Mouse (Mus musculus): ENCODE results near the gene Hip1r.
A peak's percentile ranks its signal among the peaks of the same experiment; 100 is the strongest.

Hip1r gene

DNA sequence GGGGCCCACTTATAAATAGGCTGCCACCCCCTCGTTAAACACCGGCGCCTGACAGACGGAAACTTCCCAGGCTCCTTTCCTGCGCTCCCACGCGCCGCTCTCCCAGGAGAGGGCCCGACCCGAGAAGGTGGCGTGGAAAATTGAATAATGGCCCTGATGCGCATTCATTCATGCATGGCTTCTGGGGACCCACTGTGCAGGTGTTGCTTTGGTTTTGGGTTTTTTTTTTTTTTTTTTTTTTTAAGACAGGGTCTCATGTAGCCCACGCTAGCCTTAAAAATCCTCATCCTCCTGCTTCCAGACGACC lies 704 bp downstream of the Hip1r start:
- no peak for DNase-seq (ENCODE audit: low spot score)

DNA sequence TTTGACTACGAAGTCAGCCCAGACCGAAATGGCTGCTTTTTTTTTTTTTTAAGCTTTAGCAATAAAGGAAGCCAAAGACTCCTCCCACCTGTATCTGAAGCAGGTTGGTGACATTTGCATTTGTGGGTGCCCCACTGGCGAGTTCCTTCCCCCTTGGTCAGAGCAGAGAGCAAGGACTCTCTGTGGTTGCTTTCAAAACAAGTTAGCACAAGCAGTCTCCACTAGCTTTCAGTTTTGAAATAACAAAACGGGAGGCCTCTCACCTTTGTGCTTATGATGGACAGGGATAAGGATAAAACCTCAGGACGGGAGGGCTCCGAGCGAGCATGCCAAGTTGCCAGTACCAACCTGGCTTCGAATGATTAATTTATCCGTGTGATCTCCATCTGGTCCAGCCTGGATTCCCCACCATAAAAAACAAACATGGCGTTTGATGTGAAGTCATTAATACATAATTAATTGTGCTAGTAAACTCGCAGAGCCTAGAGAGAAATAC lies 1.2 kb downstream of the Hip1r start:
- no peak for DNase-seq (ENCODE audit: low spot score)

DNA sequence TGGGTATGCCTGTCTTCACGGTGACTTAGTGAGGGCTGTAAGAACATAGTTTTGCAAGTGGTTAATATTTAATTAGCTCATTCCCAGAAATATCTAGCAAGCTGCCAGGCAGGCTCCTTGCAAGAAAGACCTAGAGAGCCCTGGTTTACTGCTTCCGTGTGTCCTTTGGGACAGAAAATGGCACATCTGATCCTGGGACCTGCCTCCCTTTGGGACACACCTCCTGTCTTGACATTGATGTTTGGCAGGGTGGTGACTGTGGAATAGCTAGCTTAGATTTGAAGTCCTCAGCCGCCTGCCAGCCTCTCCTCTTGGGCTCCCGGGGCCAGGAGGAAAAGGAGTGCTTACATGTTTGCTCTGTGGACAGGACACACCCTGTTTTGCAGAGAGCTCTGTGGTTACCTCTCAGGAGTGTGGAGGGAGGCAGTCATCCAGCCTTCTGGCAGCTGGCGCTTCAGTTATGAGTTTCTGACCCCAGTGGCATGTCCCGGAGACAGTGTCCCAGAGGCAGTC lies 2.3 kb downstream of the Hip1r start:
- peak; percentile 64 for DNase-seq (ENCODE audit: low spot score)

DNA sequence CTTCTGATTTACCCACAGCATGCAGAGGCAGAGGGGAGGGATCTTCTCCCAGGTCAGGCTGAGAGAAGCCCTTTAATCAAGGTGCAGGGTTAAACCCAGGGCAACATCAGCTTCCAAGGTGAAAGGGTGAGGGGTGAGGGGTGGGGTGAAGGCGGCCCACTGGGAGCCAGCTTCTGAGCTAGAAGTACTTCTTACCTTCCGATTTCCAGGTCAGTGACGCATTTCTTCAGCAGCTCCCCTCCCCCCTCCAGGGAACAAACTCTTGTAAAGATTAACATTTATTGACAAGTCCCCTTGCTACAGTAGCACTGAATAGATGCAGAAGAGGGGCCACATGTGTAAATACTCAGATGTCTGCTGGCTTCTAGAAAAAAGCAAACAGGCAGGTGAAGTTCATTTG lies 3.8 kb downstream of the Hip1r start:
- DNase-seq (ENCODE audit: low spot score), result peak; percentile 89

DNA sequence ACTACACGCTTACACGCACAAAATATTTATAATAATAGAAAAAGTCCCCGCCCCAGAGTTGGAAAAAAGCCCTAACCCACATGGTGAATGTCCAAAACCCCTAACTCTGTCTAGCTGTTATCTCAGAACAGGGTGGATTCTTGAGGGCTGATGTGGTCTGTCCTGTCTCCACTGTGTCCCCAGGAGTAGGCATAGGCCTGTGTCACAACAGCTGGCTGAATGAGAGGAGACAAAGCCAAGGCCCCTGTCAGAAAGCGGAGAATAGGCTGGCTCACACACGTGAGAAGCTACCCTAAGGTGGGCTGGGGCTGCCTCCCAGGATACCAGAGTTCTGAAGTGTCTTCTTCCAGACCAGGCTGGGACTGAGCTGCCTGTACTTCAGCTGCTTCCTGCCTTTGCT lies 4.7 kb downstream of the Hip1r start:
- DNase-seq (ENCODE audit: low spot score), result no peak

DNA sequence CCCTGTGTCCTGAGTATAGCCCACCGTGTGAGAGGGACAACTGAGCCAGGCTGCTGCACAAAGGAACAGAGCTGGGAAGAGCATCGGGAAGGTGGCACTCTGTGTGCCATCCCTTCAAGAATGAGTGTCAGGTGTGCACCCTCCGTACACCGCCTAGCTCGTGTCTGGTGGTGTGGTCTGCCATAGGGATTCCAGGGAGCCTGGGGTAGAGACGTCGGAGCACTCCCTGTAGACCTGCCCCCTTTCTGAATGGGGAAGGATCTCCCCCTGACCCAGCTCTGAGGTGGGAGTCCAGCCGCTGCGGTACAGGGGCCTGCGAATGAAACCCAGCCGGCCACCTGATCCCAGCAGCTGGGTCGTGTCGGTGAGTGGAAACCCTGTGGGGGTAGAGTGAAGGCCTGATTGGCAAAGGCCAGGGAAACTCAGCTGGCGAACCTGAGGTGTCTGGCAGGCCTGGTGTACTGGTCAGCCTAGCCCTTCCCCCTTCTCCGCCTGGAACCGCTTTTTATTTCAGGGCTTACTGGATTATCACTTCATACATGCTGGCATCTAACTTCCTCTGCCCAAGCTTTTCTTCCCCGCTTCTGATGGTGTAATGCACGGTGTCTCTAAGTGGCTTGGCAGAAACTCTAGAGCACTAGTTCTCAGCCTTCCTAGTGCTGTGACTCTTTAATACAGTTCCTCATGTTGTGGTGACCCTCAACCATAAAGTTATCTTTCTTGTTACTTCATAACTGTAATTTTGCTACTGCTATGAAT lies 6.0 kb downstream of the Hip1r start:
- DNase-seq (ENCODE audit: low spot score), result no peak

DNA sequence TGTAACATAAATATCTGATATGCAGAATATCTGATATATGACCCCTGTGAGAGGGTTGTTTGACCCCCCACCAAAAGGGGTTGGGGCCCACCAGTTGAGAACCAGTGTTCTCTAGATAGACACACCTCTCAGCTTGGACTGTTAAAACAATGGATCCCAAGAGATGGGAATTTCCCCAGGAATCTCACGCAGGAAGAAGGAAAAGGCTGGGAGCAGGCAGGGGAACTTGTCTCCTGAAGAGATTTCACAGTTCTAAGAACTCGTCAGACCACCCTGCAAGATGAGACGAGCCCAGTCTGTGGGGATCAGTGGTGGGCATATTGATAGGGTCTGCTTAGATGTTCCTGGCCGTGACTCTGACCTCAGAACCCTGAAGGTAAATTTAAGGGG lies 6.5 kb downstream of the Hip1r start:
- no peak for DNase-seq (ENCODE audit: low spot score)

DNA sequence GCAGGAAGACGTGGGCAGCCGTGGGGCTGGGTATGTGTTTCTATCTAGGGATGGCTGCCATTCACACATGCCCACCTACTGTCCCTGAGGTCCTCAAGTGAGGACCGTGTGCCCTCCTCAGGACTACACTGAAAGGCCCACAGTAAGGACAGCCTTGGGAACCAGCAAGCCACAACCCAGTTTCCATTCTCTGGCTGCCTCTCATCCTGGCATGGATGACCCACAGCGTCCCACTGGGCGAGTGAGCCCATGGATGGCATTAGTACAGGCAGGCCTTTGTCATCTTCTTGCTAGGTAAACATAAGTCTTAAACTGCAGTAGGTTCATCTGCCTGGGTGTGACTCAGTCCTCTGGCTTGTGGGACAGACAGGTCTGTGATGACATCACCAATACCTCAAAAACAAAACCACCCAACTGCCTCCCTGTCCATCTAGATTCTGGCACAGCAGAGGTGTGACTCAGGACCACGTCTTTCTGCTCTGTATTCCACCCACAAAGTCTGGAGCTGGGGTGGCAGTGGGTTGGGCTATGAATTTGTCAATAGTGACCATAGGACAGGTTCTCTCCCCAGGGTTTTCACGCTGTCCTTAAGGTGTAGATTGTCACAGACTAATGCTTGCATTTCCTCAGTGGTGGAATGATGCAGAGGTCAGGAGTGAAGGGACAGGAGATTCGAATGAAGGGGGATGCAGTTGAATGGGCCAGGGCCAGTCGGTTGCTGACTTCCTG lies 7.3 kb downstream of the Hip1r start:
- DNase-seq (ENCODE audit: low spot score), result no peak

DNA sequence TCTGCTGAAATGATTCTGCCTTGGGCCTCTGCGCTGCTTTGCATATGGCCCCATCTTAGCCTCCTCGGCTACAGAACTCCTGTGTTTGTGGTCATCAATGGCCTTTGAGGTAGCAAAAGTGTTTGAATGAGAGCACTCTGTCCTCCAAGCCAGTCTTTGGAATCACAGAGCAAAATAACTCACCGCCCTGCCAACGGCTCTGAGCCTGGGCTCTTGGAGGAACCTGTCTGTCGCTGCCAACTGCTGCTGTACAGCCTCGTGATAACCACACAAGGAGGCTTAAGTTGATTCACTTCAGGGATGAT lies 7.8 kb downstream of the Hip1r start:
- no peak for DNase-seq (ENCODE audit: low spot score)

DNA sequence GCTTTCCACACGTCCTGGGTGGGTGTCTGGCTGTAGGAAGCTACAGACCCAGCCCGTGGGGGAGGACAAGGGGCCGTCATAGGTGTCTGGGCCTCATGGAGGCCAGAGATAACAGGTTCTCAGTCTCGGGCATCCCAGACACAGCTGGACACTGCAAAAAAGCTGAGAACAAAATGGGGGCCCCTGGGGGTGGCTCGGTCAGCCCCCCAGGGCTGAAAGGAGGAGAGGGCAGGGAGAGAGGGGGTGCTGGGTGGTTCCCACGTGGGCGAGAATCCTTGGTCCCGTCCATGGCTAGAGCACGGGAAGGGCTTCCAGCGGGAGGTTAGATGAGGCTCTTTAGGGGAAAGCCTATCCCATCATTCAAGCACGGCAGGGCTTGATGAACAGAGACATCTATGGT lies 9.4 kb downstream of the Hip1r start:
- DNase-seq (ENCODE audit: low spot score), result no peak

DNA sequence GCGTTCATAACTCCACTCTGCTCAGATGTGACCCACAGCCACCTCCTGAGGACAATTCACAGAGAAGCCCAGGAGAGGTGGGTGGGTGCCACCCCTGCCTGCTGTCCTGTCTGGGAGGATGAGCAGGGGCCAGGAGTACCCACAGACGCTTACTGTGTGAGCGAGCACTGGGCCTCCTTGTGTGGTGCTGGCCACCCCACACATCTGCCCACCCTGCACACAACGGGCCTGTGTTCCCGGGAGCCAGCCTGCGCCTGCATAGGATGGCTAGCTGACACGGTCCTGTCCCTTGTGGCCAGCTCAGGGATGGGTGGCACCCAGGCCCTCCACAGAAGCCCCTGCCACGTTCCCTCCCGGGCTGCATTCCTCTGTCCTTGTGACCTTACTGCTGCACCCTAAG lies 12.0 kb downstream of the Hip1r start:
- DNase-seq (ENCODE audit: low spot score), result no peak

DNA sequence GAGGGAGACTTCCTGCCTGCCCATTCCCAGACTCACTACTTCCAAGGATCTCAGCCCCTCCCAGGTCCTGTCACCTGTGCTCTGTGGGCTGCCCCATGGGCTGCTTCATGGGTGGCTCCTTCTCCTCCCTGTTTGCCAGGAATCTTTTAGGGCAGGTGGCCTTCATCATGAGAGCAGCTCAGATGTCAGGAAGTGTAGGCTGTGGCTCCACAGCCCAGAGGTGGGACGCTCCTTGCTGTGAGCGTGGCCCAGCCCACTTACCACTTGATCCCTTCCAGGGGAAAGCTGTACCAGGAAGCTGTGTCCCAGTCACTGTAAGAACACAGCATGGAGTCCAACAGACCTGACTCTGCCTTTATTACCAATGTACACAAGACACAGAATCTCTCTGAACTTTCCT lies 13.5 kb downstream of the Hip1r start:
- no peak for DNase-seq (ENCODE audit: low spot score)

DNA sequence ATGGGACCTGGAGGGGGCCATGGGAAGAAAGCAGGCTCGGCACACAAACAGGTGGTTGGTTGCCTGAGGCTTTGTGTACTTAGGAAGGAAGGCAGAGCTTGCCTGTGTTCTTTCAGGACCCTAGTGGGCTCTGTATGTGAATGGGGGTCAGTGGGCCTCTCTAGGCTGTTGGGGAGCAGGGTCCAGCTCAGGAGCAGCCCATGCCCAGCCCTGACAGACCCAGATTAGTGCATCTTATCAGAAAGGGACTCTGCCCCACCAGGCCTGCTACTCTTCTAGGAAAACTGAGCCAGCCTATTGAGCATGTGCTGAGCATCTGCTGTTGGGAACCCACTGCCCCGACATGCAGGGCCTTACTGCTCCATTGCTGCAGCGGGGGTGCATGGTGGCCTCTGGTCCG lies 14.1 kb downstream of the Hip1r start:
- no peak for DNase-seq (ENCODE audit: low spot score)

DNA sequence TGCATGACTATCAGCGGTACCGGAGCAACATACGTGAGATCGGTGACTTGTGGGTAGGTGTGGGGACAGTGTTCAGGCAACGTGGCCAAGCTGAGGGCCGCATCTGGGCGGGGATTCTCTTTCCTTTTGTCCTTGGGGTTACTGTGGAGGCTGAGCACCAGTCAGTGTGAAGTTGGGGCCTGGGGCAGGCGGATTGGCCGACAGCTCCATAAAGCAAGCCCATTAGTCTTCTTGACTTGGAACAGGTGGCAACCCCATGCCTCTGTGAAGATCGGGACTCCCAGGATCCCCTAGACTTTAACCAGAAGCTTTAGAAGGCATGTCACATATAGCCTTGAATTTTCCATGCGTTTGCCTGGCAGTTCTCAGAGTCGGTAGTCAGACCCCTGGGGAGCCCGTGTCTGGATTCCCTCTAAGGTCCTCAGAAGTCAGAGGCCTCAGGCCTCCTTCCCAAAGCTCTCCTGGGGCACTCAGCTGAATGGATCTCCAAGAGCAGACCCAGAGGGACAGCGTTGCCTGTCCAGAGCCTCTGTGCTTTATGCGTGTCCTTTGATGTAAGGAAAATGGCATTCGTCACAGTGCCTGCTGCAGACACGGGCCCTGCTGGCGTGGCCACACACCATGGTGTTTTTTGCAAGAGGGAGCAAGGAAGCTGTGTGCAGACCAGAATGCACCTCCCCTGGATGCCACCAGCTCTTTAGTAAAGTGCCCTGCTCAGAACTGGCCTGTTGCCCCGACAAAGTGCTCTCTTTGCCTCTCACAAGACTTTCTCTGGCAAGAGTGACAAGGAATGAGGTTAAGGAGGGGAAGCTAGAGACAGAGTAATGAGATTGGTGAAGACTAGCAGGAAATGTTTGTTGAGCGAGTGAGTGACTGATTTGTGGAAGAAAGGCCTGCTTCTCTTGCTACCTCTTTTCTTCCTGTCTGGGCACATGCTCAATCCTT lies 16.8 kb downstream of the Hip1r start:
- DNase-seq (ENCODE audit: low spot score), result no peak

DNA sequence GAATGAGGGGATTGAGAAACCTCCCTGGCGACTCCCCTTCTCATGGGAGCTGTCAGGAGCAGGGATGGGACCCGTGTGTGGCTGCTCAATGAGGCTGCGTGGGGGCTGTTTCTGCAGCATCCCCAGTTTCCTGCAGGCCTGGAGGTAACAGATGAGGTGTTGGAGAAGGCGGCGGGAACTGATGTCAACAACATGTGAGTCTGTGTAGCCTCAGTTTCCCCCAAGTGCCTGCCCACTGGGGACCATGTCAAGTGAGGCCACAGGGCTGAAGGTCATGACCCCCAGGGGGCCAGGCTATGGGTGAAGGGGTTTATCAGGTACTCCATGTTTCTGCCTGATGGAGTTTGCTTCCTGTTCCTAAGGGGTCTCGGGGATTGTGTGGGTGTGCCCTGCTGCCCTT lies 17.9 kb downstream of the Hip1r start:
- no peak for DNase-seq (ENCODE audit: low spot score)

DNA sequence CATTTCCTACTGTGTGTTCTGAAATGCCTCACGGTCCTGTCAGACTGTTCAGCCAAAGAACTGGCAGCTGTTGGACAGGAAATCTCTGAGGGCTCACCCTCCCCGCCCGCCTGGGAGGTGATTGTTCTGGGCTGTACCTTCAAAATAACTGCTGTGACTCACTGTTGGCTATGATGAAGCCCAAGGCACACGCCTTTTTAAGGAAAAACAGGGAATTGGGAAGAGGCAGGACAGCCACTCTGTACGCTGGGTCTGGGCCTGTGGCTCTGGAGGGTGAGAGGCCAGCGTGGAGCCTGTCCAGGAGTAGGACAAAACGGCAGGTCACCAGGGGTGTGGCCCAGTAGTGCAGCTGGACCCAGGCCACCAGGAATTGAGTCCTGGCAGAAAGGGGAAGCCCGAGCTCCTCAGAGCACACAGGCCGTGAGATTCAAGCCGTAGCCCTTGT lies 18.8 kb downstream of the Hip1r start:
- DNase-seq (ENCODE audit: low spot score), result no peak

DNA sequence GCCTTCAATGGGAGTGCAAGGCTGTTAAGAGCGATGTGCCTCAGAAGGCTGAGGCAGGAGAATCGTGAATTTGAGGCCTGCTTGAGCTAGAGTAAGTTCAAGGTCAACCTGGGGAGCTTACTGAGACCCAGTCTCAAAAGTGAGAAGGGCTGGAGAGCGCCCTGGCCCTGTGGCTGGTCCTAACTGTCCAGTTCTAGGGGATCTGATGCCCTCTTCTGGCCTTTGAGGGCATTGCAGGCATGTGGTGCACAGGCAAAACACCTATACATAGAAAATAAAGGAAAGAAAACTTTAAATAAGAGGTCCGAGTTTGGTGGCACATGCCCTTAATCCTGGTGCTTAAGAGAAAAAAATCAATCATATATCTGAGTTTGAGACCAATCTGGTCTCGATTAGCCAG lies 19.4 kb downstream of the Hip1r start:
- DNase-seq (ENCODE audit: low spot score), result peak; percentile 67

DNA sequence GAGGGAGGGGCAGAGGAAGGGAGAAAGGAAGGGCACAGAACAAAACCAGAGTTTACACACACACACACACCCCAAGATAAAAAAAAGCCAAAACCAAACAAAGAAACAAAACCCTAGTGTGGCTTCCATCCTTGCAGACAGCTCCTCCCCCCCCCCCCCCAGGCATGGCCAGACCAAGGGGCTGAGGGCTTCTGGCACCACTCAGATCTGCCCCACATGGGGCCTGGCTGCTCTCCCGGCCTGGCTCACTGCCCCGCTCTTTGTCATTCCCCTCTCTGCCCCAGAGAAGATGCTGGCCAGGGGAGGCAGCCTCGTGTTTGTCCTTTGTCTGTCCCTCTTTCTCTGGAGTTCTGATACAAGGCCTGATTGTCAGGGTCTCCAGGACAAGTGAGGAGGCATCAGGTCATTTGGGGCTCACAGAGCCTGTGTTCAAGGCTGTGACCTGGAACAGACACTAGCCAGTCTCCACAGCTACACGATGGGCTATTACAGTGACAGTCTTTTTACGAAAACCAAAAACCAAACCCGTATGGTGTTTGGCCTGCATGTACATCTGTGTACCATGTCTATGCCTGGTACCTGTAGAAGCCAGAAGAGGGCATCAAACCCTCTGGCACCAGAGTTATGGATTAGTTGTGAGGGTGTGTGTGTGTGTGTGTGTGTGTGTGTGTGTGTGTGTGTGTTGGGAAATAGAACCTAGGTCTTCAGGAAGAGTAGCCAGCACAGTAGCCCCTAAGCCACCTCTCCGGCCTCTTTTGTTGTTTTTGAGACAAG lies 20.0 kb downstream of the Hip1r start:
- no peak for DNase-seq (ENCODE audit: low spot score)

DNA sequence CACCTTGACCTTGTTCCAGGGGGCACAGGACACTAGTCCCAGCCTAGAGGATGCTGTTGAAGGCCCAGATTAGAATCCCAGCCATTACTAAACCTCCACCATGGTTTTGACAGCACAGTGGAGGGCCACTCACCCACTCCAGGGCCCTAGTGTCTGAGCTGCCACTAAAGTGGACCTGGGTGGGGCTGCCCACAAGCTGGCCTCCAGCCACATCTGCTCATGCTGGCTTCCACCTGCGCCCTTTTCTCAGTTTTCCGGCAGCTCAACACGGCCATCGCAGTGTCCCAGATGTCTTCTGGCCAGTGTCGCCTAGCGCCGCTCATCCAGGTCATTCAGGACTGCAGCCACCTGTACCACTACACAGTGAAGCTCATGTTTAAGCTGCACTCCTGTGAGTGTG lies 21.0 kb downstream of the Hip1r start:
- no peak for DNase-seq (ENCODE audit: low spot score)

DNA sequence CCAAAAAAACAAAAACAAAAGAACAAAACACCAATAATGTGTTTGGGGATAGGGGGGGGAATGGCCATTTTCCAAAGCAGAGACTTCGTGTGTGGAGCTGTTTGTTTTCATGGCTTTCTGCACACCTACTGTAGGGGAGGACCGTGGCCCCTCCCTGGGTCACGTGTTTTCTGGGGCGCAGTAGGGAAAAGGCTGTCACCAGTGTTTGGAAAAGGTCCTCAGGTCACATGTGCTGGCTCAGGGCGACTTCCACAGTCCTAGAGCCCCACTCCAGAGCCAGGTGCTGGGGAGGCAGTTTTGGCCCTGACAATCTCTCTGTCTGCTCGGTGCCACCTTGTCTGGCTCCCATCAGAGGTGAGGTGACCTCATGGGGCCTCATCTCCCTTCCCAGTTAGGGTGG lies 22.0 kb downstream of the Hip1r start:
- DNase-seq (ENCODE audit: low spot score), result no peak

DNA sequence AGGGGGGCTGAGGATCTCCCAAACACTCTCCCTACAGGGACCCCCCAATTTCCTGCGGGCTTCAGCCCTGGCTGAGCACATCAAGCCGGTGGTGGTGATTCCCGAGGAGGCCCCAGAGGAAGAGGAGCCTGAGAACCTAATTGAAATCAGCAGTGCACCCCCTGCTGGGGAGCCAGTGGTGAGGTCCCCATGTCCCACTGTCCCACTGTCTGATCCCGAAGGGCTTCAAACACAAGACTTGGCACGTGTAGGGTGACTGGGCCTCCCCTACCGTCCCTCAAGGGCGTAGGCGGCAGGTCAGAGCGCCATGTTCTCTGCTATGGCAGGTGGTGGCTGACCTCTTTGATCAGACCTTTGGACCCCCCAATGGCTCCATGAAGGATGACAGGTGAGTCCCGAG lies 22.8 kb downstream of the Hip1r start:
- no peak for DNase-seq (ENCODE audit: low spot score)

DNA sequence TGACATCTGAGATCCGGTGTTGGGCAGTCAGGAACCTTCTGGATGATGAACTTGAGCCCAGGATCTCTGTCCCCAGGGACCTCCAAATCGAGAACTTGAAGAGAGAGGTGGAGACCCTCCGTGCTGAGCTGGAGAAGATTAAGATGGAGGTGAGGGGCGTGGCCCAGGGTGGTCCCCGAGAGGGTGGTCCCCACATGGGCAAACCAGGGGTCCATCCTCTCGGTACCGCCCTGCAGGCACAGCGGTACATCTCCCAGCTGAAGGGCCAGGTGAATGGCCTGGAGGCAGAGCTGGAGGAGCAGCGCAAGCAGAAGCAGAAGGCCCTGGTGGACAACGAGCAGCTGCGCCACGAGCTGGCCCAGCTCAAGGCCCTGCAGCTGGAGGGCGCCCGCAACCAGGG lies 23.3 kb downstream of the Hip1r start:
- DNase-seq (ENCODE audit: low spot score), result no peak

All from yolk sac, embryonic 10.5 days (tissue).